Mouse (Mus musculus) heart, adult 9 months (tissue): ENCODE results near the gene Bricd5.
"Not testable (repeated sequence)": the region's sequence is repeated elsewhere in the genome, so short reads cannot be mapped to it uniquely, and the experiment has no call there.

ENCODE experiments used
- DNase-seq, 2 experiments: peaks; one replicate each; pipeline ENCODE4 v3.0.0; 2022; ENCODE audit warnings: low spot score in 2 of 2

Bricd5 gene

GRCm38 (mm10) chr17:24473612-24474275 is at the start of gene Bricd5:
Bricd5 (plus strand) TSS chr17:24473884.
- DNase-seq = no peak

- DNase-seq = no peak
Observed at GRCm38 (mm10) chr17:24424489-24424888, 49.2 kb upstream of the Bricd5 start.

GRCm38 (mm10) chr17:24425326-24425725 is 48.4 kb upstream of the Bricd5 start:
- DNase-seq = not testable (repeated sequence)

- no peak for DNase-seq
Observed at GRCm38 (mm10) chr17:24425905-24426304, 47.8 kb upstream of the Bricd5 start.

- DNase-seq = peak; percentile 96 to 97
Observed at GRCm38 (mm10) chr17:24426471-24427169, 47.1 kb upstream of the Bricd5 start, which contains the start of gene Eci1. Eci1 (plus strand) TSS chr17:24426641.

GRCm38 (mm10) chr17:24427170-24427557 is 46.5 kb upstream of the Bricd5 start:
- DNase-seq = no peak

GRCm38 (mm10) chr17:24429201-24429983 is 44.3 kb upstream of the Bricd5 start:
- peak; percentile 70 to 76 for DNase-seq

- peak in 1 of 2 experiments; percentile 47 for DNase-seq
Observed at GRCm38 (mm10) chr17:24437016-24437415, 36.7 kb upstream of the Bricd5 start.

GRCm38 (mm10) chr17:24440377-24440776 is 33.3 kb upstream of the Bricd5 start:
- no peak for DNase-seq

GRCm38 (mm10) chr17:24441148-24441547 is 32.5 kb upstream of the Bricd5 start:
- no peak for DNase-seq

GRCm38 (mm10) chr17:24442107-24442506 is 31.6 kb upstream of the Bricd5 start:
- DNase-seq = no peak

GRCm38 (mm10) chr17:24442632-24443155 is 31.0 kb upstream of the Bricd5 start, which contains the start of gene Dnase1l2:
Dnase1l2 (minus strand) TSS chr17:24443105.
- DNase-seq = no peak

GRCm38 (mm10) chr17:24443409-24443808 is 30.3 kb upstream of the Bricd5 start:
- DNase-seq = no peak

- no peak for DNase-seq
Observed at GRCm38 (mm10) chr17:24446590-24446989, 27.1 kb upstream of the Bricd5 start.

GRCm38 (mm10) chr17:24449507-24449906 is 24.2 kb upstream of the Bricd5 start:
- no peak for DNase-seq

GRCm38 (mm10) chr17:24451220-24451619 is 22.5 kb upstream of the Bricd5 start:
- no peak for DNase-seq

GRCm38 (mm10) chr17:24453372-24453771 is 20.3 kb upstream of the Bricd5 start:
- no peak for DNase-seq

GRCm38 (mm10) chr17:24454218-24454755 is 19.4 kb upstream of the Bricd5 start:
- DNase-seq = no peak

- peak; percentile 99 for DNase-seq
Observed at GRCm38 (mm10) chr17:24454756-24455522, 18.7 kb upstream of the Bricd5 start.

- not testable (repeated sequence) for DNase-seq
Observed at GRCm38 (mm10) chr17:24455523-24456206, 18.0 kb upstream of the Bricd5 start.
